Mouse (Mus musculus) olfactory bulb, adult 2 months (tissue): ENCODE data around the gene Gbp2.

ENCODE experiments used
- CTCF ChIP-seq: fragments of 200-500 bp; IDR thresholded peaks from 2 replicates; pipeline ENCODE4 v1.5.1; 2012; ENCODE audit warnings: low read depth, mild to moderate bottlenecking, low read length, moderate library complexity; ENCODE audit not compliant: insufficient read depth
- POLR2A ChIP-seq: fragments of 200-500 bp; IDR thresholded peaks from 2 replicates; pipeline ENCODE4 v1.6.1; 2012; ENCODE audit warnings: mild to moderate bottlenecking, low read depth, low read length, moderate library complexity; ENCODE audit not compliant: insufficient read depth

- no peak for TF ChIP-seq CTCF
- TF ChIP-seq POLR2A = no peak
Observed at GRCm38 (mm10) chr3:142664723-142665122, 44.3 kb downstream of the Gbp2 start.
